Mouse (Mus musculus) neural tube, embryonic 11.5 days (tissue): ENCODE measurements around the gene Surf1. TPM values are rescaled to one million over a fixed set of nuclear protein-coding genes. Genes with fewer than 3 reads are reported as not detected.

Source experiments
- ATAC-seq: fragments of 200-750 bp; cut with Nextera tagmentation; 2 replicates; pipeline ENCODE4 v1.8.0; 2017; ENCODE audit warnings: moderate number of reproducible peaks, mild to moderate bottlenecking, moderate TSS enrichment, moderate library complexity; ENCODE audit not compliant: insufficient read depth, low FRiP score, low TSS enrichment
- DNase-seq: peaks from one replicate; pipeline ENCODE4 v3.0.0-alpha.2; 2015; ENCODE audit warnings: low spot score
- H3K27ac ChIP-seq: fragments of 300-500 bp; sonication (generic); 2 replicates; pipeline ENCODE4 v1.5.1; 2014; ENCODE audit warnings: low read depth, mild to moderate bottlenecking, low read length
- H3K27me3 ChIP-seq: fragments of 300-500 bp; sonication (generic); 2 replicates; pipeline ENCODE4 v1.6.1; 2014; ENCODE audit warnings: mild to moderate bottlenecking, low read length, mixed read lengths; ENCODE audit not compliant: control insufficient read depth, insufficient read depth
- H3K36me3 ChIP-seq: fragments of 300-500 bp; sonication (generic); 2 replicates; pipeline ENCODE4 v1.6.1; 2014; ENCODE audit warnings: mild to moderate bottlenecking, low read length, moderate library complexity, mixed read lengths; ENCODE audit not compliant: control insufficient read depth, insufficient read depth
- H3K4me1 ChIP-seq: fragments of 300-500 bp; sonication (generic); 2 replicates; pipeline ENCODE4 v1.6.1; 2014; ENCODE audit warnings: low read length, mixed read lengths; ENCODE audit not compliant: control insufficient read depth, insufficient read depth
- H3K4me2 ChIP-seq: fragments of 300-500 bp; sonication (generic); 2 replicates; pipeline ENCODE4 v1.6.1; 2014; ENCODE audit warnings: low read depth, mild to moderate bottlenecking, moderate library complexity
- H3K4me3 ChIP-seq: fragments of 300-500 bp; sonication (generic); 2 replicates; pipeline ENCODE4 v1.5.1; 2014; ENCODE audit warnings: low read depth, low read length
- H3K9ac ChIP-seq: fragments of 300-500 bp; sonication (generic); 2 replicates; pipeline ENCODE4 v1.6.1; 2014; ENCODE audit warnings: mild to moderate bottlenecking, low read length
- H3K9me3 ChIP-seq: fragments of 300-500 bp; sonication (generic); 2 replicates; pipeline ENCODE4 v1.6.1; 2016; ENCODE audit warnings: low read length; ENCODE audit not compliant: control insufficient read depth
- WGBS: fragments of 180-500 bp; shearing (Covaris S2); extraction: QIAGEN DNeasy Blood & Tissue Kit; methylation state at CpG from one replicate; pipeline ENCODE4 v1.1.7; 2014; 5-methylcytosine and 5-hydroxymethylcytosine counted together
- polyA plus RNA-seq: library from polyadenylated mRNA; unstranded; fragments of >200 nt; fragmentation: Nextera tagmentation; extraction: Ambion mirVana; gene quantifications from 2 replicates; pipeline ENCODE4 v1.2.1, GENCODE M21; 2014

Surf1 gene
- polyA plus RNA-seq = 45.9 and 48.7 TPM in 2 replicates

GRCm38 (mm10) chr2:26915927-26916728 is at the start of gene Surf1, which contains the start of gene Surf2:
Surf1 (minus strand) TSS chr2:26916530.
Surf2 (plus strand) TSS chr2:26916367.
- ATAC-seq = peak; percentile 71

GRCm38 (mm10) chr2:26964724-26965370 is 48.5 kb upstream of the Surf1 start:
- Histone ChIP-seq H3K9ac (peak overlapping the region; percentile 73), H3K27me3 (no peaks in the 10 kb centered on the region), H3K4me2 (peak overlapping the region; percentile 82), H3K27ac (peak overlapping the region; percentile 93), H3K36me3 (no peaks in the 10 kb centered on the region), H3K9me3 (no peaks in the 10 kb centered on the region), H3K4me1 (peaks cover 6% of the 10 kb centered on the region; the same call in 1 of the 2 replicates), H3K4me3 (peak overlapping the region; percentile 75)
- 21% methylated on average over 14 of the region's 14 CpGs for WGBS
- ATAC-seq (no peak; the same call in 1 of the 2 replicates), DNase-seq (no peak)

More at GRCm38 (mm10) chr2:26915927-26916728, at the start of gene Surf1, which contains the start of gene Surf2:
- H3K4me1 ChIP-seq = peaks cover 33% of the 10 kb centered on the region
- no peaks in the 10 kb centered on the region for H3K27me3 ChIP-seq
- peaks cover 29% of the 10 kb centered on the region for H3K36me3 ChIP-seq
- H3K9me3 ChIP-seq = no peaks in the 10 kb centered on the region
- WGBS = 2% methylated on average over 47 of the region's 47 CpGs
- peak within 1 kb of the TSS; percentile 77 for H3K9ac ChIP-seq
- peak; percentile 81 for DNase-seq
- H3K4me3 ChIP-seq = peak within 1 kb of the TSS; percentile 77
- H3K4me2 ChIP-seq = peak within 1 kb of the TSS; percentile 99
- 0 out of 2 replicates have a peak within 1 kb of the TSS, but pooled peaks have one; percentile 20 for H3K27ac ChIP-seq

GRCm38 (mm10) chr2:26963923-26964723 is 47.8 kb upstream of the Surf1 start, which contains the start of gene Rexo4:
Rexo4 (minus strand) TSS chr2:26964386.
- H3K4me1 ChIP-seq = peaks cover 6% of the 10 kb centered on the region; the same call in 1 of the 2 replicates
- H3K4me3 ChIP-seq = peak within 1 kb of the TSS; percentile 75
- peak; percentile 95 for DNase-seq
- under 1% methylated on average over 50 of the region's 50 CpGs for WGBS
- H3K27ac ChIP-seq = peak within 1 kb of the TSS; percentile 93
- peak within 1 kb of the TSS; percentile 82 for H3K4me2 ChIP-seq
- H3K36me3 ChIP-seq = peaks cover 3% of the 10 kb centered on the region; the same call in 1 of the 2 replicates
- H3K9me3 ChIP-seq = no peaks in the 10 kb centered on the region
- no peaks in the 10 kb centered on the region for H3K27me3 ChIP-seq
- H3K9ac ChIP-seq = peak within 1 kb of the TSS; percentile 73
- ATAC-seq = peak; percentile 93

GRCm38 (mm10) chr2:26960756-26961155 is 44.4 kb upstream of the Surf1 start:
- H3K27me3 ChIP-seq = no peaks in the 10 kb centered on the region
- ATAC-seq = no peak
- WGBS = 84% methylated on average over 4 of the region's 4 CpGs

GRCm38 (mm10) chr2:26957488-26957859 is 41.1 kb upstream of the Surf1 start:
- WGBS = 89% methylated on average over 2 of the region's 2 CpGs
- Histone ChIP-seq H3K9me3 (no peaks in the 10 kb centered on the region), H3K27me3 (no peaks in the 10 kb centered on the region), H3K36me3 (peaks cover 16% of the 10 kb centered on the region), H3K9ac (no peak overlapping the region), H3K4me3 (no peak overlapping the region), H3K27ac (no peak overlapping the region), H3K4me1 (no peaks in the 10 kb centered on the region), H3K4me2 (no peak overlapping the region)
- no peak for ATAC-seq
- no peak for DNase-seq

More at GRCm38 (mm10) chr2:26960756-26961155, 44.4 kb upstream of the Surf1 start:
- Histone ChIP-seq H3K36me3 (peaks cover 5% of the 10 kb centered on the region), H3K4me2 (no peak overlapping the region), H3K9me3 (no peaks in the 10 kb centered on the region), H3K4me1 (peaks cover 6% of the 10 kb centered on the region; the same call in 1 of the 2 replicates), H3K27ac (no peak overlapping the region), H3K9ac (no peak overlapping the region), H3K4me3 (no peak overlapping the region)
- no peak for DNase-seq

- H3K4me2 ChIP-seq = no peak overlapping the region
- H3K9me3 ChIP-seq = no peaks in the 10 kb centered on the region
- H3K4me1 ChIP-seq = no peaks in the 10 kb centered on the region
- WGBS = 96% methylated on average over 12 of the region's 12 CpGs
- no peak overlapping the region for H3K4me3 ChIP-seq
- DNase-seq = no peak
- ATAC-seq = no peak
- no peak overlapping the region for H3K9ac ChIP-seq
- no peak overlapping the region for H3K27ac ChIP-seq
- peaks cover 16% of the 10 kb centered on the region for H3K36me3 ChIP-seq
- H3K27me3 ChIP-seq = no peaks in the 10 kb centered on the region
These were observed 40.6 kb upstream of the Surf1 start for GRCm38 (mm10) chr2:26956811-26957487.

GRCm38 (mm10) chr2:26954735-26955395 is 38.5 kb upstream of the Surf1 start:
- ATAC-seq = no peak
- Histone ChIP-seq H3K9ac (no peak overlapping the region), H3K36me3 (peaks cover 17% of the 10 kb centered on the region)

More at GRCm38 (mm10) chr2:26954735-26955395, 38.5 kb upstream of the Surf1 start:
- Histone ChIP-seq H3K27ac (no peak overlapping the region), H3K9me3 (no peaks in the 10 kb centered on the region), H3K4me3 (no peak overlapping the region), H3K4me2 (no peak overlapping the region), H3K27me3 (no peaks in the 10 kb centered on the region), H3K4me1 (no peaks in the 10 kb centered on the region)
- no peak for DNase-seq
- 89% methylated on average over 2 of the region's 2 CpGs for WGBS
